Mouse (Mus musculus): ENCODE results near the gene Prss40. TPM values are rescaled to one million over a fixed set of nuclear protein-coding genes. Genes with fewer than 3 reads are reported as not detected.

Prss40 gene
- polyA plus RNA-seq, 1 experiment from 2014 or later: 0.15 TPM

DNA sequence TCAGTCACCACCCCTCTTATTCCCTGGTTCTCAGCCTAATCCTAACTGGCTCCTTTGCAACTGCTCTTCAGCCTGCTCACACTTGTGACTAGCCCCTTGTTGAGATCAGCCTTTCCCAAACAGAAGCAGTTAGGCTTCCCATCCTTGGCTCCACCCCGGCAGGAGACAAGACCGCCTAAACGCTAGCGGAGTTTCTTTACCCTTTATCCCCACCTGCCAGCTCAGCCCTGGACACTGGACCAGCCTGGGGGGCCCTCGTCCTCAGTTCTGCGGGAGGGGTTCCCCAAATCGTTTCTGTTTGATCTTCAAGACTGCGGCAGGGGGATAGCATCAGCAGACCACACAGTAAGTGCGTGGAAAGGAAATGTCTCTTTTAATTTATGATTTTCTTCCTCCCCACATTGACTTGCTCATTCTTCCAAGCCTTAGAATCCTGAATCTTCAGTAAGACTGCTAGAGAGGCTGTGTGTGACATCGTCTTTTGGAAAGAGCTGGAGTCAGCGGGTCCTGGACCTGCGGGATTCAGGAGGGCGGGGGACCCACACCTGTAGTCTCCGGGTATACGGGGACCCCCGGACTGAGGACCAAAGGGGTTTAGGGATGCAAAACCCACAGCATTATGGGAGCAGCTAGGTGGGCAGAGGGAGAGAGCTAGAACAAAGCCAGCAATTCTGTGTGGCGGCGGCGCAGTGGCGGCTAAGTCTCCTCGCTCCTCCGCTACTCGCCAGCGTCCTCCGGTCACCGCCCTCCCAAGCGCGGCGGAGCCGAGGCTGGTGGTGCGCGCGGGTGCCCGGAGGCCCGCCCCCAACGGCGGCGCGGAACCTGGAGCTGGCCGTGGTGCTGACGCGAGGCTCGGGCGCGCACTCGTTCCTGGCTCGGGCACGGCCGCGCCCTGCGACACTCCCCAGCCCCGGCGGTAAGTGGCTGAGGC, 18.4 kb upstream of the Prss40 start, which contains the start of gene Amer3:
Gene Amer3 (plus strand): TSS at position 807 of the 931 bp plus-strand sequence.
- H3K4me3 ChIP-seq (replicated peaks; ENCODE audit: low read length): peak within 1 kb of the TSS; percentile 76
- under 1% methylated on average over 53 of the region's 53 CpGs for WGBS
- H3K4me1 ChIP-seq (replicated peaks; ENCODE audit: control insufficient read depth, insufficient read depth, low read length): peaks cover 23% of the 10 kb centered on the region
- H3K9ac ChIP-seq (replicated peaks; ENCODE audit: low read depth, low read length): peak within 1 kb of the TSS; percentile 89
- ATAC-seq: peak; percentile 89
- no peaks in the 10 kb centered on the region for H3K9me3 ChIP-seq (ENCODE audit: control insufficient read depth, low read length)
- peak within 1 kb of the TSS; percentile 89 for H3K27ac ChIP-seq (ENCODE audit: low read length)
- 0 out of 2 replicates have a peak, but pooled peaks cover 5% of the 10 kb centered on the region for H3K27me3 ChIP-seq (replicated peaks; ENCODE audit: control insufficient read depth, insufficient read depth, low read length)
- H3K4me2 ChIP-seq (ENCODE audit: low read length): peak within 1 kb of the TSS; percentile 82
- H3K36me3 ChIP-seq (ENCODE audit: control insufficient read depth, insufficient read depth): no peaks in the 10 kb centered on the region

DNA sequence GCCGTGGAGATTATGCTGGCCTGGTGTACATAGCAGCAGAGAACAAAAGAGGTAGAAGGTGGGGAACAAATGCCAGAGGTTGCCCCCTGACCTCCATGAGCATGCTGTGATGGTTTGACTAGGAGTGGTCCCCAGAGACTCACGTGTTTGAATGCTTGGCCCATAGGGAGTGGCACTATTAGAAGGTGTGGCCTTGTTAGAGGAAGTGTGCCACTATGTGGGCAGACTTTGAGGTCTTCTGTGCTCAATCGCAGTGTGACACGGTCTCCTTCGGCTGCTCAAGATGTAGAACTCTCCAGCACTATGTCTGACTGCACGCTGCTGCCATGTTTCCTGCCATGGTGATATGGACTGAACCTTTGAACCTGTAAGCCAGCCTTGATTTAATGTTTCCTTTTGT, 12.5 kb upstream of the Prss40 start:
- Histone ChIP-seq H3K36me3 (ENCODE audit: control insufficient read depth, insufficient read depth) (no peaks in the 10 kb centered on the region), H3K4me3 (replicated peaks; ENCODE audit: low read length) (no peak overlapping the region), H3K9ac (replicated peaks; ENCODE audit: low read depth, low read length) (no peak overlapping the region), H3K27me3 (replicated peaks; ENCODE audit: control insufficient read depth, insufficient read depth, low read length) (0 out of 2 replicates have a peak, but pooled peaks cover 3% of the 10 kb centered on the region), H3K4me1 (replicated peaks; ENCODE audit: control insufficient read depth, insufficient read depth, low read length) (no peaks in the 10 kb centered on the region), H3K27ac (ENCODE audit: low read length) (no peak overlapping the region), H3K9me3 (ENCODE audit: control insufficient read depth, low read length) (no peaks in the 10 kb centered on the region), H3K4me2 (ENCODE audit: low read length) (no peak overlapping the region)
- 89% methylated on average over 6 of the region's 6 CpGs for WGBS
- ATAC-seq: no peak

- WGBS: 66% methylated on average over 6 of the region's 6 CpGs
- H3K9ac ChIP-seq (replicated peaks; ENCODE audit: low read depth, low read length): no peak overlapping the region
- H3K4me1 ChIP-seq (replicated peaks; ENCODE audit: control insufficient read depth, insufficient read depth, low read length): no peaks in the 10 kb centered on the region
- no peak for ATAC-seq
- H3K4me3 ChIP-seq (replicated peaks; ENCODE audit: low read length): no peak overlapping the region
- no peak overlapping the region for H3K27ac ChIP-seq (ENCODE audit: low read length)
- H3K36me3 ChIP-seq (ENCODE audit: control insufficient read depth, insufficient read depth): no peaks in the 10 kb centered on the region
- H3K27me3 ChIP-seq (replicated peaks; ENCODE audit: control insufficient read depth, insufficient read depth, low read length): no peaks in the 10 kb centered on the region
- H3K4me2 ChIP-seq (ENCODE audit: low read length): no peak overlapping the region
- no peaks in the 10 kb centered on the region for H3K9me3 ChIP-seq (ENCODE audit: control insufficient read depth, low read length)
Observed at GRCm38 (mm10) chr1:34571431-34571830, 10.7 kb upstream of the Prss40 start.

DNA sequence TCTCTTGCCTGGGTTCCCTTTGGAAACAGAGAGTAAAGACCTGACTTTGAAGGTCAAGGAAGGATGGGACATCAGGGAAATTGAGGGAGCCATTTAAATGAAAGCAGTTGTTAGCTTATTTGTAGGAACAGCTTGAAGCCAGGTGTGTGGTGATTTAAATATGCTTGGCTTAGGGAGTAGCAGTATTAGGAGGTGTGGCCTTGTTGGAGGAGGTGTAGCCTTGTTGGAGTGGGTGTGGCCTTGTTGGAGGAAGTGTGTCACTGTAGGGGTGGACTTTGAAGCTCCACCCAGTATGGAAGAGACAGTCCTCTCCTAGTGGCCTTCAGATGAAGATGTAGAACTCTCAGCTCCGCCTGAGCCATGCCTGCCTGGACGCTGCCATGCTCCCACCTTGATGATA, 9.1 kb upstream of the Prss40 start:
- H3K36me3 ChIP-seq (ENCODE audit: control insufficient read depth, insufficient read depth): no peaks in the 10 kb centered on the region
- H3K27ac ChIP-seq (ENCODE audit: low read length): no peak overlapping the region
- no peak overlapping the region for H3K4me3 ChIP-seq (replicated peaks; ENCODE audit: low read length)
- 98% methylated on average over 2 of the region's 2 CpGs for WGBS
- H3K27me3 ChIP-seq (replicated peaks; ENCODE audit: control insufficient read depth, insufficient read depth, low read length): no peaks in the 10 kb centered on the region
- H3K4me2 ChIP-seq (ENCODE audit: low read length): no peak overlapping the region
- H3K4me1 ChIP-seq (replicated peaks; ENCODE audit: control insufficient read depth, insufficient read depth, low read length): no peaks in the 10 kb centered on the region
- H3K9ac ChIP-seq (replicated peaks; ENCODE audit: low read depth, low read length): no peak overlapping the region
- no peak for ATAC-seq
- no peaks in the 10 kb centered on the region for H3K9me3 ChIP-seq (ENCODE audit: control insufficient read depth, low read length)

DNA sequence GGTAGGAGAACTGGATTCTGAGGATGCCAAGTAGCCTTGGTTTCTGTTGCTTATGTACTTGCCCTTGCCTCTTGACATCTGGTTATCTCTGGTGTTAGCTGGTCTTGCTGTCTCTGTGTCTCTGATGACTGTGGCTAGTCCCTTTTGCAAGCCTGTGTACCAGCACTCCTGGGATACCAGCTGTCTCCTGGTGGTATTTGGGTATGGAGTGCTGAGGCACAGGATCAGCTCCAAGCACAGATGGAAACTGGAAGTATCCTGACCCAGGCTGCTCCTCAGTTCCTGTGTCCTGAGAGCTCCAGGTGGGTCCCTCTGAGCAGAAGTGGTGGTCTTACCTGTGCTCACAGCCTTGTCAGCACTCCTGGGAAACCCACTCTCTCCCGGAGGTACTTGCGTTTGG, 7.4 kb upstream of the Prss40 start:
- no peaks in the 10 kb centered on the region for H3K27me3 ChIP-seq (replicated peaks; ENCODE audit: control insufficient read depth, insufficient read depth, low read length)
- no peak overlapping the region for H3K4me2 ChIP-seq (ENCODE audit: low read length)
- H3K4me3 ChIP-seq (replicated peaks; ENCODE audit: low read length): no peak overlapping the region
- 98% methylated on average over 2 of the region's 2 CpGs for WGBS
- no peak for ATAC-seq
- H3K36me3 ChIP-seq (ENCODE audit: control insufficient read depth, insufficient read depth): no peaks in the 10 kb centered on the region
- no peaks in the 10 kb centered on the region for H3K4me1 ChIP-seq (replicated peaks; ENCODE audit: control insufficient read depth, insufficient read depth, low read length)
- H3K9ac ChIP-seq (replicated peaks; ENCODE audit: low read depth, low read length): no peak overlapping the region
- H3K9me3 ChIP-seq (ENCODE audit: control insufficient read depth, low read length): no peaks in the 10 kb centered on the region
- no peak overlapping the region for H3K27ac ChIP-seq (ENCODE audit: low read length)

DNA sequence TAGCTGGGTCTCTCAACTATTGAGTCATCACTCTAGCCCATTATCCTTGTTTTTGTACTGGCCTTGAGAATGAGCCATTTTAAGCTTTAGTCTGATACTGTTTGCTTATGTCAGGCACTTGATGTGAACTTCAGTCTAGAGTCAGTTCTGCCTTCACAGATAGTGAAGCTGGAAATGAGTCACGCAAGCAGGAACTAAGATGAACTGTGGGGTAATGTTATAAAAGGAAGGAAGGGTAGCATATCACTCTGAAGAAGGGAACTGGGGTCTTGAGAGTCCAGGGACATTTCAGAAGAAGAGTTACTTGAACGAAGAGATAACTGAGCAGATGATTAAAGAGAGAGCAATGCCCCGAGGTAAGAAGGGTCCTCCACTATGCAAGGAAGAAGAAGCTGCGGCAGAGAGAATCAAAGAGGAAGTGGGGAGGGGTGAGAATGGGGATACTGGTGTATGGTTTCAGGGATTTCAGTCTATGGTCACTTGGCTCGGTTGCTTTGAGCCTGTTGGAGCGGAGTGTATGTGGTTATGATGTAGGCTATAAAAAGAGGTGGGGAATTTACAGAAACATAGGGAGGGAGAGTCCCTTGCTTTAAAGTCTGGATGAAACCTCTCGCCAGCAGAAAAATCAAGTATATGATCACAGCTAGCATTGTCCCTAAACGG, 3.8 kb upstream of the Prss40 start:
- H3K9ac ChIP-seq (replicated peaks; ENCODE audit: low read depth, low read length): no peak overlapping the region
- no peaks in the 10 kb centered on the region for H3K27me3 ChIP-seq (replicated peaks; ENCODE audit: control insufficient read depth, insufficient read depth, low read length)
- no peak for ATAC-seq
- no peak overlapping the region for H3K27ac ChIP-seq (ENCODE audit: low read length)
- H3K4me3 ChIP-seq (replicated peaks; ENCODE audit: low read length): no peak overlapping the region
- 88% methylated on average over 8 of the region's 8 CpGs for WGBS
- H3K9me3 ChIP-seq (ENCODE audit: control insufficient read depth, low read length): no peaks in the 10 kb centered on the region
- H3K4me2 ChIP-seq (ENCODE audit: low read length): no peak overlapping the region
- H3K4me1 ChIP-seq (replicated peaks; ENCODE audit: control insufficient read depth, insufficient read depth, low read length): no peaks in the 10 kb centered on the region
- H3K36me3 ChIP-seq (ENCODE audit: control insufficient read depth, insufficient read depth): no peaks in the 10 kb centered on the region

- Histone ChIP-seq H3K27ac (ENCODE audit: low read length) (no peak overlapping the region), H3K4me1 (replicated peaks; ENCODE audit: control insufficient read depth, insufficient read depth, low read length) (no peaks in the 10 kb centered on the region), H3K9ac (replicated peaks; ENCODE audit: low read depth, low read length) (no peak overlapping the region), H3K27me3 (replicated peaks; ENCODE audit: control insufficient read depth, insufficient read depth, low read length) (no peaks in the 10 kb centered on the region), H3K36me3 (ENCODE audit: control insufficient read depth, insufficient read depth) (no peaks in the 10 kb centered on the region), H3K9me3 (ENCODE audit: control insufficient read depth, low read length) (no peaks in the 10 kb centered on the region), H3K4me2 (ENCODE audit: low read length) (no peak overlapping the region), H3K4me3 (replicated peaks; ENCODE audit: low read length) (no peak overlapping the region)
- WGBS: 90% methylated on average over 7 of the region's 7 CpGs
- no peak for ATAC-seq
Observed at GRCm38 (mm10) chr1:34554275-34554674, 6.5 kb downstream of the Prss40 start.

DNA sequence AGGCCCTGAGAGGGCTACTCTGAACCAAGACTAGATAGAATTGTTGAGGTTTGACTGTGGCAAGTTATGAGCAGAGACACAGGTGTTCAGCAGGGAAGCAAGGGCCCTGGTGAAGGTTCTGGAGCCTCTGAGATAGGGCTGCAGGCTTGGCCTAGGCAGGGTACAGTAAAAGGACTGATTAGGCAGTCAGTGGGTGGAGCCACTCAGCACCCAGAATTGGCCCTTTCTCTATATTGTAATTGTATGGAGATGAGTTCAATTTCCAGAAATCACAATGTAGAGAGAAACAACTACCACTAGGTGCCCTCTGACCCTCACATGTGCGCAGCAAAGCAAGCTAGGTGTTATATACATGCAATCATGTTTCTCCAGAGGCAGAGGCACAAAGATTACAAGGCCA, 7.1 kb downstream of the Prss40 start:
- Histone ChIP-seq H3K9ac (replicated peaks; ENCODE audit: low read depth, low read length) (no peak overlapping the region), H3K4me3 (replicated peaks; ENCODE audit: low read length) (no peak overlapping the region), H3K27me3 (replicated peaks; ENCODE audit: control insufficient read depth, insufficient read depth, low read length) (no peaks in the 10 kb centered on the region), H3K36me3 (ENCODE audit: control insufficient read depth, insufficient read depth) (no peaks in the 10 kb centered on the region), H3K4me1 (replicated peaks; ENCODE audit: control insufficient read depth, insufficient read depth, low read length) (no peaks in the 10 kb centered on the region), H3K4me2 (ENCODE audit: low read length) (no peak overlapping the region), H3K9me3 (ENCODE audit: control insufficient read depth, low read length) (peaks cover 2% of the 10 kb centered on the region; the same call in 1 of the 2 replicates), H3K27ac (ENCODE audit: low read length) (no peak overlapping the region)
- ATAC-seq: no peak
- WGBS: 88% methylated on average over 1 of the region's 1 CpGs

GRCm38 (mm10) chr1:34547074-34547473, 13.7 kb downstream of the Prss40 start:
- Histone ChIP-seq H3K36me3 (ENCODE audit: control insufficient read depth, insufficient read depth) (no peaks in the 10 kb centered on the region), H3K27me3 (replicated peaks; ENCODE audit: control insufficient read depth, insufficient read depth, low read length) (no peaks in the 10 kb centered on the region), H3K4me3 (replicated peaks; ENCODE audit: low read length) (no peak overlapping the region), H3K27ac (ENCODE audit: low read length) (no peak overlapping the region), H3K4me1 (replicated peaks; ENCODE audit: control insufficient read depth, insufficient read depth, low read length) (no peaks in the 10 kb centered on the region), H3K9me3 (ENCODE audit: control insufficient read depth, low read length) (peaks cover 3% of the 10 kb centered on the region; the same call in 1 of the 2 replicates), H3K4me2 (ENCODE audit: low read length) (no peak overlapping the region), H3K9ac (replicated peaks; ENCODE audit: low read depth, low read length) (no peak overlapping the region)
- ATAC-seq: no peak
- WGBS: 88% methylated on average over 1 of the region's 1 CpGs

All from forebrain, embryonic 16.5 days (tissue).